Mouse (Mus musculus) erythroblast, embryonic 14.5 days (primary cell): ENCODE results near the gene Hnf1b.

Source experiments
- GATA1 ChIP-seq: IDR thresholded peaks from 2 replicates; pipeline ENCODE4 v1.6.1; 2012; ENCODE audit warnings: low read length, inconsistent platforms, mixed read lengths
- TAL1 ChIP-seq: IDR thresholded peaks from 3 replicates; pipeline ENCODE4 v1.6.1; 2012; ENCODE audit warnings: low read length, inconsistent platforms, mixed read lengths

DNA sequence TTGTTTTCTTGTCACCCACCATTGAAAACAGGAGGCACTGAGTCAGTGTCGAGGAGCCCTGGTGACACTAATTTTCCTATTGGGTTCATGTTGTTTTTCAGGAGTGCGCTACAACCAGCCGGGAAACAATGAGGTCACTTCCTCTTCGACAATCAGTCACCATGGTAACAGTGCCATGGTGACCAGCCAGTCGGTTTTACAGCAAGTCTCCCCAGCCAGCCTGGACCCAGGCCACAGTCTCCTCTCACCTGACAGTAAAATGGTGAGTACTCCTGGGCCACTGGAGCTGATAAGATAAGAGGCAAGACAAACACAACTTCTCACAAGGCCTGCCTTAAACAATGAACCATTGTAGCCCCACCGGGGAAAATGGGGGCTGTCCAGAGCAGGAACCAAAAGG lies 32.7 kb downstream of the Hnf1b start:
- TF ChIP-seq GATA1, result no peak
- no peak for TF ChIP-seq TAL1
